Mouse (Mus musculus) kidney, postnatal 4 days (tissue): ENCODE data around the gene Srgap2.
A peak's percentile ranks its signal among the peaks of the same experiment; 100 is the strongest.

Experiments used
- DNase-seq, 2 experiments: peaks; one replicate each; pipeline ENCODE4 v3.0.0; 2021; ENCODE audit warnings: mixed read lengths in 2 of 2

Srgap2 gene

GRCm38 (mm10) chr1:131527281-131528080 lies at the start of gene Srgap2, which contains the start of gene Fam72a:
Srgap2 (minus strand) TSS chr1:131527352.
Fam72a (plus strand) TSS chr1:131527903.
- peak; percentile 97 to 98 for DNase-seq

GRCm38 (mm10) chr1:131573721-131574120 lies 46.6 kb upstream of the Srgap2 start:
- DNase-seq = peak; percentile 26 to 40

- no peak for DNase-seq
Observed at GRCm38 (mm10) chr1:131570391-131570790, 43.2 kb upstream of the Srgap2 start.

- no peak for DNase-seq
Observed at GRCm38 (mm10) chr1:131569721-131570120, 42.6 kb upstream of the Srgap2 start.

- peak in 1 of 2 experiments; percentile 21 for DNase-seq
Observed at GRCm38 (mm10) chr1:131566056-131566455, 38.9 kb upstream of the Srgap2 start.

GRCm38 (mm10) chr1:131562081-131562480 lies 34.9 kb upstream of the Srgap2 start:
- no peak for DNase-seq

GRCm38 (mm10) chr1:131560500-131560899 lies 33.3 kb upstream of the Srgap2 start:
- no peak for DNase-seq

GRCm38 (mm10) chr1:131555042-131555812 lies 28.1 kb upstream of the Srgap2 start:
- DNase-seq = peak; percentile 85 to 90

- DNase-seq = no peak
Observed at GRCm38 (mm10) chr1:131553428-131553827, 26.3 kb upstream of the Srgap2 start.

GRCm38 (mm10) chr1:131551956-131552355 lies 24.8 kb upstream of the Srgap2 start:
- DNase-seq = no peak

GRCm38 (mm10) chr1:131548494-131549365 lies 21.6 kb upstream of the Srgap2 start:
- peak in 1 of 2 experiments; percentile 28 for DNase-seq

- no peak for DNase-seq
Observed at GRCm38 (mm10) chr1:131546798-131547690, 19.9 kb upstream of the Srgap2 start.

GRCm38 (mm10) chr1:131543886-131544565 lies 16.9 kb upstream of the Srgap2 start:
- no peak for DNase-seq

GRCm38 (mm10) chr1:131541903-131542302 lies 14.8 kb upstream of the Srgap2 start:
- no peak for DNase-seq

GRCm38 (mm10) chr1:131541431-131541830 lies 14.3 kb upstream of the Srgap2 start:
- no peak for DNase-seq

GRCm38 (mm10) chr1:131540795-131541194 lies 13.6 kb upstream of the Srgap2 start:
- no peak for DNase-seq

GRCm38 (mm10) chr1:131539771-131540170 lies 12.6 kb upstream of the Srgap2 start:
- no peak for DNase-seq

GRCm38 (mm10) chr1:131528561-131529166 lies 1.5 kb upstream of the Srgap2 start:
- DNase-seq = no peak

GRCm38 (mm10) chr1:131528081-131528507 lies 942 bp upstream of the Srgap2 start:
- peak; percentile 77 to 84 for DNase-seq
